Mouse (Mus musculus) thymus, postnatal 14 days (tissue): Measurements from ENCODE around the gene Iqca.

ENCODE experiments used
- DNase-seq: peaks from one replicate; pipeline ENCODE4 v3.0.0; 2021

Gene Iqca

DNA sequence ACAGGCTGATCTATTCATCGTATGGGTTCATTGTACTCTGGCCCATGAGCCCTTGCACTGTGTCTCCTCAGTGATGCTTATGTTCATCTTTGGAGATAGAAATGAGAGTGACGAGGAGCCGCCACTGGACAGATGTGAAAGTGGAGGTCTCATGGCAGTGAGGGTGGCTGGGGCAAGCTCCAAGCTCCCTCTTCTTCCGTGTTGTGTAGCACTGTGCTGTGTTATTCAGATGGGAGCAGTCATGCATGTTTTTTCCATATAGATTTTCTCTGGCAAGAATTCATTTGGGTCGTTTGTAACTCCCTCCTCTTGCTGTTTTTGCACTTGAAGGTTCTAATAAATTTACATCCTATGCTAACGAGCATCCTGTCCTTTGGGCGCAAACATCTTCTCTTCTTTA, 21.2 kb downstream of the Iqca start:
- DNase-seq, result no peak

DNA sequence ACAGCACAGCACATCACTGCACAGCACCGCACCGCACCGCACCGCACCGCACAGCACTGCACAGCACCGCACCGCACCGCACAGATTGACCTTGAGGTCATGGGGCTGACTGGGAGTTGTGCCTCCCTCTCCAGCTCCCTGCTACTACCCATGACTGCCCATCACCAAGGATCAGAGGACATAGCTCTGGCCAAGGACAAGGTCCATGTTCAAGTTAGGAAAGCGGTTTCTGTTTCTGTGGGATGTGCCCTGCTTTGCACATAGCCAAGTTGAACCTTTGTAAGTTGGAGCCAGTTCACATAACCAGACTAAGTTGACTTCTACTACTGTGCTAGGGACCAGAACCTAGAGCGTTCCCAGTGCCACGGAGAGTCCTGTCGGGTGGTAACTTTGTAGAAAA, 28.6 kb downstream of the Iqca start:
- no peak for DNase-seq

DNA sequence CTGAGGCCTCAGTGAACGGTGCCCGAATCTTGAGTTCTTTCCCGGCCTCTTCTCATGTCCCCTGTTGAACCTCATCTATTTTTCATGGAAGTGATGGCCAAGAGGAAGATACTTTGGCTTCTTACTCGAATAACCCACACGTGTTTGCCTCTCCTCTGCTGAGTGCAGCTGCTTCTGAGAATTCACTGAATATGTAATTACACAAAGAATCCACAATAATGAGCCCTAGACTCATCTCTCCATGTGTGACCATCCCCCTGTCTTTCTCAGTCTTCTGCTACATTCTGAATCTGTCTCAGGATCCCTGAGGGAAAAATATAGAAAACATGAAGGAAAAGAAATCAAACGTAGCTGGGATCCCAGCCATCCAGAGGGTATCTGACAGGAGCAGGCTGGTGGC, 32.5 kb downstream of the Iqca start:
- no peak for DNase-seq

DNA sequence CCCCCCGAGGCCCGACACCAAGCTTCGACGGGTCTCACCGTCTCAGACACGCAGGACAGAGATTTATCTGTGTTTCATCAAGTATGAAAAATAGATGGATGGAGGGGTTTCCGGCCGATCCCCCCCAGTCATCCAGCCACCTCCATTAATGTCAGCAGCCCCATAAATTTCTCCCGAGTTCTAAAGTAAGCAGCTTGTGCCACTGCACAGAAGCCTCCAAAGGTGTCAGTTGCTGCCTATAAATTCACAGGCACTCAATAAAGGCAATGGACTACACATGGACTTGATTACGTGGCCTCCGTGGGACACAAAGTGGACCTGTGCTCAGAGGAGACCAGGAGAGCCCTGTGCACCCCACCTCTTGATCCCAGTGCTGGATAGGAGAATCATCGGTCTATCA, 34.0 kb downstream of the Iqca start:
- no peak for DNase-seq

- no peak for DNase-seq
Observed at GRCm38 (mm10) chr1:90117207-90117606, 36.0 kb downstream of the Iqca start.

DNA sequence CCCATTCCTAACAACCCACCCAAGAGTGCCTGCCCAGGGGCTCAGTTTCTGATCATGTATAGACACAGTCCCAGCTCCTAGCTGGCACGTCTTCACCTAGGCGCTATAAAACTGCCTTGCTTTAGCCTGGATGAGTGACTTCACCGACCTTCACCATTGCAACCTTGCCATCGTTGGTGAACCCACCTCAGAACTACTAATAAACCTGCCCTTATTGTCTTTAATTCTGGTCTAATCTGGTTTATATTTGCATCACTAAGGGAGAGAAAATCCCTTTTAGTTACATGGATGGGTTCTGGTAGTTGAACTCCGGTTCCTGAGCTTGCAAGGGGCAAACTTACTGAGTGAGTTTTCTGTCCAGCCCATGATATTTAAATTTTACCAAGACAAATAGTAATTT, 38.6 kb downstream of the Iqca start:
- no peak for DNase-seq

DNA sequence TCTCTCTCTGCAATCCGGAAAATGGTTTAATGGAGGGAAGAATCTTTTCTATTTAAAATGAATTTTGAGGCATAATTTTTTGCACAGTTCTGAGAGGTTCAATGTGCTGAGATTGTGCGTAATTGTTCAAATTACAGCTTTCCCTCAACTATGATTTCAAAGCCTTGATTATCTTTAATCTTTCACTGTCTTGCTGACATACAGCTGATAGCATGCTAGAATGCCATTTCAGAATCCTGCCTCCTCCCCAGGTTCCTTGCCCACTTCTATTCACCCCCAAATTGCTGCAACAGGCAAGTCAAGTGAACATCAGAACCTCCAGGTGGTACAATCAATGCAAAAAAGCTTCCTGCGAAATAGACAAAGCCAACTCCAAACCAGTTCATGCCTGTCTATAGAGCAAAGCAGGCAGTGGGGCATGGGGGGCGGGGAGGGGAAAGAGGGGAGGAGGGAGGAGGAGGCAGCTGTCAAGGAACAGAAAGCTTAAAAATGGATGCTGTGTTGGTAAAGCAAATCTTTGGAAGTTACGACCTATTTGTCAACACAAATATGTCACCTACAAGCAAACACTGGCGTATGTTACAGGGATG, 39.5 kb downstream of the Iqca start:
- DNase-seq, result no peak

GRCm38 (mm10) chr1:90112669-90113068, 40.5 kb downstream of the Iqca start:
- no peak for DNase-seq

GRCm38 (mm10) chr1:90111198-90111839, 41.9 kb downstream of the Iqca start:
- no peak for DNase-seq

GRCm38 (mm10) chr1:90103896-90104487, 49.2 kb downstream of the Iqca start:
- DNase-seq, result no peak

GRCm38 (mm10) chr1:90100360-90101232, 52.6 kb downstream of the Iqca start:
- no peak for DNase-seq

DNA sequence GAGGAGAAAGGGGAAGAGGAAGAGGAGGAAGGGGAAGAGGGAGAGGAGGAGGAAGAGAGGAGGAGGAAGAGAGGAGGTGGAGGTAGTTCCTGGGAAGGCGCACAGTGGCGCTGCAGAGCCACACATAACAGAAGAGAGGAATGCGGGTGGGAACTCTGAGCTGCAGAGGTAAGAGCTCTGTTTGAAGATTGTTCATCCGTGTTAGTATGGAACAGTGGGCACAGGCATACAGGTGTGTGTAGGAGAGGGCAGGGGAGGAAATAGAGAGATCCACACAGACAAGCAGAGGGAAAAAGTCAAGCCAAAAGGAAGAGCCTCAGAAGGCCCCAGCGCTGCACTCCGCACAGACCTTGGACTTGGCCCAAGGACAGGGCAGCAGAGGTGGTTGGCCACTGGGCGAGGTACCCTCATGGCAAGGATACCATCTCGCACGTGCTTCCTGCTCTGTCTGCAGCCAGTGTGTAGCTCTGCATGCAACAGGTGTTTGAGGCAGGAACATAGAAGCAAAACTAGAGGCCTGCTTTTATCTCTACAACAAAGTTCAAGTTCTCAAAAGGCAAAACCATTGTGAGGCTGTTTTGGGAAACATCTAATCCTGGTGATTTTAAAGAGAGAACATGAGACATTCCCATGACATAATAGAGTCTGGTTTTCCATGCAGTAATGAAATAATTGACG, 60.2 kb downstream of the Iqca start:
- no peak for DNase-seq

DNA sequence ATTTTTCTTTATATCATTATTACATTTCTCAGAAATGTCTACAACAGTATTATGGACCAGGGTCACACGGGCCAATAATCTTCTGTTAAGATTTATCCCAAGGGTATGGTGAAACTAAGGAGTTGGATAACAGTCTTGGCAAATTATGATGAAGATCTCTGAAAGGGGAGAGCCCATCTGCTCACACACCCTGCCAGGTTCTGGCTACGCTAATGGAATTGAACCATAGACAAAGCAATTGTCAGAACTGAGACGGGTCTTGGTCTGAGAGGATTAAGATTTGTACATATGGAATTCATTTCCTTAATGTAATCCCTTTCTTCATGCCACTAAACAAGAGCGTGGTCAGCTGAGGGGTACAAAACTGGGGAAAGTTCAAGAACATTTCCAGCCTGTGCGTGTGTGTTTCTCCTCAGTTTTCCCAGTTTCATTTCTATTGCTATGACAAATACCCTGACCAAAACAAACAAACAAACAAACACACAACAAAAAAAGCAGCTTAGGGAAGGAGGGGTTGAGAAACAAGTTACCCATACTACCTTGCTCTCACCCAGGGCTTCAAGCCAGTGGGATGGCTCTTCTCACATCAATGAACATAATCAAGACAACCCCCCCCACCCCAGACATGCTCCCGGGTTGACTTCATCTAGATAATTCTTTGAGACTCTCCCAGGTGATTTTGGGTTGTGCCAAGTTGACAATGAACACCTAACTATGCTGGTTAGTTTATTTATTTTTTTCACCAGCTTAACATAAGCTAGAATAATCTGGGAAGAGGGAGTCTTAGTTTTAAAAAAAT, 64.8 kb downstream of the Iqca start:
- no peak for DNase-seq

GRCm38 (mm10) chr1:90086461-90086860, 66.7 kb downstream of the Iqca start:
- DNase-seq, result no peak

DNA sequence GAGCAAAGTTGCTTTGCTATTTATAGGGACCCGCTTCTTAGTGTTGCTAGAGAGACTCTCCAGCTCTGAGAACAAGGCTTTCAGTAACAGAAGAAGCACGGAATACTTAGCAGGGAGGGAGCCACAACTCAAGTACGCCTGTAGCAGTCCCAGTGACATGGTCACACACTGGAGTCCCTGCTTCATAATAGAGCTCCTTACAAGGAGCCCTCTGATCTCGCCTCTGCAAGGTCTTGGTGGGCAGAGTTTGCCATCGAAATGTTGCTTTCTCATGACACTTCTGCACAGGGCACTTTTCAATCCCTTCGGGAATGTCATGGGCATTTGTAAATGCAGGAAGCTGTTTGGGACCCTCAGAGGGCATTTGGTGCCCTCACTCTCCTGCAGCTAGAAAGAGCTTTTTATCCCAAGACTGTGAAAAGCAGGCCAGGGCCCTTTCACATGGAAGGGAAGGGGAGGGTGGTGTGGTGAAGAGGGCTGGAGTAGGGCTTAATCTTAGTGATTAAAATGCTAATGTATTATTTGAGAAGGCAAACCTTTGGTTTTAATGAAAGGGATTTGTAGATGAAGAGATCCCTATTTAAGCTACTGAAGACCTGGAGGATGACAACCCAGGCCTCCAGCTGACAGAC, 67.6 kb downstream of the Iqca start:
- no peak for DNase-seq

DNA sequence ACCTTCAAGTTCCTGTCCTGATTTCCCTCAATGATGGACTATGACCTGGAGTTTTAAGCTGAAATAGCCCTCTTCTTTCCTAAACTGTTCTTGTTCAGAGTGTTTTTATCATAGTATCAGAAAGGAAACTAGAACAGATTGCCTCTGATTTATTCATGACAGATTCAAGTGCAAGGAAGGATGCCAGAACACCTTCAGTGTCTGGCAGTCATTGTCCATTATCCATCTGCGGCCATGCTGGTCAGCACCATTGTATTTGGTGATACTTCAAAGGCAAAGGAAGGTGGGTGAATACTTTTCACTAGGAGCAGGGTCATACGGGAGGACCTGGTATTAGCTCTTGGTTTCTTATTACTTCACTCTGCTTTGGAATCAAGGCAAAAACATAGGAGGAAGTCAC, 76.9 kb downstream of the Iqca start:
- DNase-seq, result no peak

DNA sequence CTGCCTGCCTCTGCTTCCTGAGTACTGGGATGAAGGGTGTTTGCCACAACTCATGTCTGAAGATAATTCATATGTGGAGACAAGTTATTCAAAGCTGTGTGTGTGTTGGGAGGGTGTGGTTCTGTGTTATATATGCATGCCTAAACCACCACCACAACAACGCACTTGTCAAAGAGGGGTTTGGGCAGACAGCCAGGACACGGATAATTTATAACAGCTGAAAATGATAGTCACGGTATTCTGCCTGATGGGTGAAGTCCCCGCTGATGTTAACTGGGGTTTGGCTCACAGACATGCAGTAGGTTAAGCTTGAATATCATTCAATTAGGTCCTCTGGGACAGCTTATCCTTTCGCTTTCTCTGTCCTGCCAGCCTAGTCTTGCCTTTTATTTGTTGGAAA, 78.4 kb downstream of the Iqca start:
- DNase-seq, result no peak

GRCm38 (mm10) chr1:90071812-90072580, 81.2 kb downstream of the Iqca start:
- DNase-seq, result no peak

- no peak for DNase-seq
Observed at GRCm38 (mm10) chr1:90060599-90060998, 92.6 kb downstream of the Iqca start.

GRCm38 (mm10) chr1:90060054-90060453, 93.1 kb downstream of the Iqca start:
- no peak for DNase-seq

- no peak for DNase-seq
Observed at GRCm38 (mm10) chr1:90054991-90055390, 98.2 kb downstream of the Iqca start.
